In the genomic region with DNA sequence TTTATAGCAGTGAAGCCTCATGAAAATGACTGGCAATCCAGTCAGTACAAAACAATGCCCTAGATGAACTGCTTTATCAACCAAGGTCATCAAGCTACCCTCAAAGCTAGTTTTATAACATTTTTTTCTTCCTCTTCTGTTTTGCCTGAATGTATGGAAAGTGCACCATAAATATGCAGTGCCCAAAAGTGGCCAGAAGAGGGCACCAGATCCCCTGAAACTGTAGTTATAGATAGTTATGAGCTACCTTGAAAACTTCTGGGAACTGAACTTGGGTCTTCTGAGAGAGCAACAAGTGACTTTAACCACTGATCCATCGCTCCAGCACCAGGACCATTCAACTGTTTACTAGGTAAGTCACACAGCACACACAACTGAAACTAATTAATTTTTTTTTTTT, we compare ENCODE assay signal across 8 mouse cellular contexts. TPM values are rescaled to one million over a fixed set of nuclear protein-coding genes. Genes with fewer than 3 reads are reported as not detected.
DNase-seq lines count a peak whose midpoint lies in the region; ATAC-seq and TF ChIP-seq lines count a peak whose summit lies in the region.

No protein-coding gene starts in this region.

- no peak overlapping the region for H3K4me3 ChIP-seq in gastrocnemius, adult 2 months
- H3K4me3 ChIP-seq in lung, embryonic 14.5 days (ENCODE audit: low read depth, low read length), result no peak overlapping the region
- H3K4me3 ChIP-seq in lung, postnatal 0 days (ENCODE audit: low read depth, low read length), result no peak overlapping the region
- H3K4me3 ChIP-seq in thymus, adult 2 months (ENCODE audit: control insufficient read depth, insufficient read depth, low read length), result no peak overlapping the region

- TF ChIP-seq EP300 in lung, postnatal 0 days (IDR thresholded peaks at IDR 0.05), result no peak

- no peak for TF ChIP-seq POLR2A in thymus, adult 2 months (IDR thresholded peaks at IDR 0.05; ENCODE audit: control insufficient read depth, extremely low read depth, insufficient read depth, low read length, poor library complexity)

- no peak overlapping the region for H3K4me2 ChIP-seq in lung, embryonic 14.5 days
- H3K4me2 ChIP-seq in lung, postnatal 0 days (replicated peaks; ENCODE audit: low read depth, low read length), result no peak overlapping the region

- TF ChIP-seq CTCF in gastrocnemius, adult 2 months (IDR thresholded peaks at IDR 0.05), result peak; percentile 67
- peak; percentile 49 for TF ChIP-seq CTCF in lung, embryonic 14.5 days (IDR thresholded peaks at IDR 0.05; ENCODE audit: low read depth)
- TF ChIP-seq CTCF in Patski (IDR thresholded peaks at IDR 0.05), result peak; percentile 62
- peak; percentile 61 for TF ChIP-seq CTCF in lung, postnatal 0 days (IDR thresholded peaks at IDR 0.05)
- no peak for TF ChIP-seq CTCF in thymus, adult 2 months (IDR thresholded peaks at IDR 0.05; ENCODE audit: borderline replicate concordance, control insufficient read depth, extremely low read depth, insufficient read depth, low read length, poor library complexity)

- H3K36me3 ChIP-seq in lung, embryonic 14.5 days (ENCODE audit: insufficient read depth), result no peaks in the 10 kb centered on the region
- no peaks in the 10 kb centered on the region for H3K36me3 ChIP-seq in lung, postnatal 0 days (ENCODE audit: insufficient read depth, low read length)
- H3K36me3 ChIP-seq in thymus, adult 2 months (ENCODE audit: control insufficient read depth, insufficient read depth, low read length), result no peaks in the 10 kb centered on the region

- WGBS in lung, embryonic 14.5 days, result 43% methylated on average over 1 of the region's 1 CpGs
- 68% methylated on average over 1 of the region's 1 CpGs for WGBS in lung, postnatal 0 days
- WGBS in thymus, adult 2 months, result 82% methylated on average over 1 of the region's 1 CpGs

- H3K9me3 ChIP-seq in lung, embryonic 14.5 days (ENCODE audit: low read depth, low read length), result no peaks in the 10 kb centered on the region
- H3K9me3 ChIP-seq in lung, postnatal 0 days (ENCODE audit: low read length), result no peaks in the 10 kb centered on the region

- no peak for ATAC-seq in lung, embryonic 14.5 days (ENCODE audit: insufficient read depth)
- ATAC-seq in Patski, result no peak
- ATAC-seq in lung, postnatal 0 days, result no peak
- ATAC-seq in erythroblast, adult 5-6 weeks (replicated peaks; ENCODE audit: low FRiP score, poor library complexity, severe bottlenecking), result no peak

- in situ Hi-C loops in Patski (cut with MboI; ENCODE audit: low pct_unique_long_range_greater_than_20kb), result no loop called here

- no peaks in the 10 kb centered on the region for H3K4me1 ChIP-seq in lung, embryonic 14.5 days (ENCODE audit: insufficient read depth)
- H3K4me1 ChIP-seq in lung, postnatal 0 days (ENCODE audit: insufficient read depth, low read depth, low read length), result no peaks in the 10 kb centered on the region
- no peaks in the 10 kb centered on the region for H3K4me1 ChIP-seq in thymus, adult 2 months (replicated peaks; ENCODE audit: control insufficient read depth, insufficient read depth, low read length)

- no peak for DNase-seq in gastrocnemius, adult 2 months
- DNase-seq in gastrocnemius, postnatal 10 days, result no peak
- DNase-seq in lung, embryonic 14.5 days, result peak; percentile 47
- no peak for DNase-seq in lung, postnatal 25 days (ENCODE audit: low spot score)
- no peak for DNase-seq in Patski (ENCODE audit: low read depth, low spot score)
- DNase-seq in lung, postnatal 0 days (ENCODE audit: low spot score), result no peak
- DNase-seq in thymus, adult 2 months, result no peak

- H3K27ac ChIP-seq in gastrocnemius, adult 2 months, result no peak overlapping the region
- H3K27ac ChIP-seq in lung, embryonic 14.5 days (ENCODE audit: low read depth), result no peak overlapping the region
- no peak overlapping the region for H3K27ac ChIP-seq in lung, postnatal 0 days (ENCODE audit: low read length)
- H3K27ac ChIP-seq in thymus, adult 2 months (ENCODE audit: control insufficient read depth, insufficient read depth, low read length), result no peak overlapping the region

- no peaks in the 10 kb centered on the region for H3K27me3 ChIP-seq in lung, embryonic 14.5 days (ENCODE audit: insufficient read depth, low read length)
- peaks cover 7% of the 10 kb centered on the region for H3K27me3 ChIP-seq in Patski
- no peaks in the 10 kb centered on the region for H3K27me3 ChIP-seq in lung, postnatal 0 days (replicated peaks; ENCODE audit: insufficient read depth, low read length)
- no peaks in the 10 kb centered on the region for H3K27me3 ChIP-seq in thymus, adult 2 months (ENCODE audit: control insufficient read depth, insufficient read depth, low read length)

- POLR2A ChIA-PET in Patski (lab: Charles Lee), result no interaction called here

- no peak overlapping the region for H3K9ac ChIP-seq in lung, embryonic 14.5 days
- no peak overlapping the region for H3K9ac ChIP-seq in lung, postnatal 0 days (replicated peaks; ENCODE audit: low read depth)

- CTCF ChIA-PET in Patski (lab: Charles Lee), result interaction anchor here (1.1 to 1.5 kb wide), 2 partner anchors 11 to 20 kb away, joined by 3 to 4 read pairs; no protein-coding TSS in a partner anchor

- intact Hi-C loops in gastrocnemius, adult 2 months (cut with DNase I), result loop anchor here (10.0 kb wide), 1 partner anchor 227 kb away; no protein-coding TSS in a partner anchor

RNA-seq across cellular contexts. Expression of a gene that starts 36.8 kb away (rescaled TPM):
- 1 to 10 TPM; 4.8 to 8.3 TPM for total RNA-seq in gastrocnemius, adult 2 months (2021)
- total RNA-seq in gastrocnemius, postnatal 10 days (2021), result 10 to 100 TPM; 44.6 to 49.2 TPM
- 92.7 and 95.4 TPM in 2 replicates for polyA plus RNA-seq in lung, embryonic 14.5 days (2014; fragmentation: Nextera tagmentation; extraction: Ambion mirVana)
- not detected for polyA plus RNA-seq in Patski (2021)
- polyA plus RNA-seq in lung, postnatal 0 days (2015; fragmentation: Nextera tagmentation; extraction: Ambion mirVana), result 18.2 and 21.6 TPM in 2 replicates
- 0.79 and 1.5 TPM in 2 replicates for polyA plus RNA-seq in thymus, adult 2 months (2012; rRNA removed)
- not detected in 2 replicates for total RNA-seq in erythroblast, adult 5-6 weeks (2015; ENCODE audit: low replicate concordance)
- total RNA-seq in erythroblast, adult 5-6 weeks (2017; ENCODE audit: low replicate concordance), result 0.28 TPM in 1 of 2 replicates, not detected in the other
